Mouse (Mus musculus): Measurements from ENCODE around the gene Mmgt2.

The Mmgt2 gene

DNA sequence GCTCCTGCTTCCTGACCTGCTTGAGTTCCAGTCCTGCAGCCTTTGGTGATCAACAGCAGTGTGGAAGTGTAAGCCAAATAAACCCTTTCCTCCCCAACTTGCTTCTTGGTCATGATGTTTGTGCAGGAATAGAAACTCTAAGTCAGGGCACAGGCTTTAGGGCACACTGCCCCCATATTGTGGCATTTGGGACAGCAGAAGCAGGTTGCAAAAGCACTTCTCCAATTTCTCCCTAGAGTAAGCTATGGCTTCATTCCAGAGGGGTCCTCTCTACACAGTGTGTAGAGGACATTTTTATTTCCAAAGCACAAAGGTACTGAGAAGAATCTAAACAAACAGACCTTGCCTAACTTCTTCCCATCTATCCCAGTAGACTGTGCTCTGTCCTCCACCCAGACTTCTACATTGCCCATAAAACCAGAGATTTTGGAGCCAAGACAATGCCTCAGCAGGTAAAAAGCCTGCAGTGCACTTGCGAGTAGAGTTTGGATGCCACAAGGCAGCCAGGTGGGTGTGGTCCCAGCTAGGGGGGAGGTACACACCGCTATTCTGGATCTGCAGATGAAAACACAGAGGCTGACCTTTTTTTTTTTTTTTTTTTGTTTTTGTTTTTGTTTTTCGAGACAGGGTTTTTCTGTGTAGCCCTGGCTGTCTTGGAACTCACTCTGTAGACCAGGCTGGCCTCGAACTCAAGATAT is 26.7 kb upstream of the Mmgt2 start:
- no peak for DNase-seq (ENCODE audit: low spot score)

DNA sequence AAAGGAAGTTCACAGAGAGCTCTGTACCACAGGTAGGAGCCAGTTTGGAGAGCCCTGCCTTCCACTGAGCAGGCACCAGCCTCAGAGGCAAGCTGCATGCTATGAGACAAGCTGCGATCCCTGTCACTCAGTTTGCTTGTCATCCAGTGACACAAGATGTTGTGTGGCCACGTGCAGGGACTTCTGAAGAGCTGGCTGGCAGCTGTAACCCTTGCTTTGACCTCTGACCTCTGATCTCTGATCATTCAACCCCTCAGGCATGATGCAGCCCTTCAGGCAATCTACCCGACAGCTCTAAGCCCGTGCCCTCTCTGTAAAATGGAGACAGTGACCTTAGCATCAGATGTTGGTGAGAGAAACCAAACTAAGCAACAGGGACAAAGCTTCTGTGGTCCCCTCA is 25.6 kb upstream of the Mmgt2 start:
- DNase-seq (ENCODE audit: low spot score) = no peak

DNA sequence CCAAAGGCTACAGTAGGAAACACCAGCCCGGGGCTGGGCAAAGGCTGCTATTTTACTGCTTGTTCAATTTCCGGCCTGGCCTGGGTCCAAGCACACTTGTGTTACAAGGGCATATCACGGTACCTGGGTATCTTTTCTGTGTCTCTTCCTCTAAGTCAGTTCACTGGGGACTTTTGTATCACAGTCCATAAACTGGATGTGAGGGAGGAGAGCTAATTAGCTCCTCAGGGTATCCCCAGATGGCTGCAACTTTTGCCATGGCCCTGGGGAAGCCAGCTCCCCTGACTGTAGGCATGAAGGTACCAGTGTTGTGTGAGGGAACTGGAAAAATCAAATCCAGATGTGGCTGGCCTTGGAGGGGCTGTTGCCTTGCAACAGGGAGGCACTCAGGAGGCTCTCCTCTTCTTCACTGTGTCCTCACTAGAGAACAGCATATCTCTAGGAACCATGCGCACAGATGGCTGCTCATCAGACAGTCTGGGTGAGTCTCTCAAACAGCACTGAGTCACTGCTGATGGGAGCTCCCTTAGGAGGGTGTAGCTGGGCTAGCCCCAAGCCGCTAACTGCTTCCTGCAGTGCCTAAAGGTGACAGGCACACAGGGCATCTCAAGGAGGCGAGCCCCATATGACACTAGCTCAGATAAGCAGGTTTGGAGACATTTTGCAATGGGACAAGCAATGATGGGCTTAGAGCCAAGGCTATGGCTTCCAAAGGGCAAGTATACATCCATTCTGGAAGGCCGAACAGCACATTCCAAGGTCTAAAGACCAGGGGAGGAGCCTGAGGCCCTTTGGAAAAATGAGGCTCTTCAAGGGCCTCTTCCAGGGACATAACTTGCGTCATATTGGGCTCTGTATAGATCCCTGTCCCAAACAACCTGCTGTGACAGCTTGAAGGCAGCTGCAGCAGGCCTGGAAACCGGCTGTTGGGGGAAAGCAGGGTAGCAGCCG is 23.8 kb upstream of the Mmgt2 start:
- no peak for DNase-seq (ENCODE audit: low spot score)

DNA sequence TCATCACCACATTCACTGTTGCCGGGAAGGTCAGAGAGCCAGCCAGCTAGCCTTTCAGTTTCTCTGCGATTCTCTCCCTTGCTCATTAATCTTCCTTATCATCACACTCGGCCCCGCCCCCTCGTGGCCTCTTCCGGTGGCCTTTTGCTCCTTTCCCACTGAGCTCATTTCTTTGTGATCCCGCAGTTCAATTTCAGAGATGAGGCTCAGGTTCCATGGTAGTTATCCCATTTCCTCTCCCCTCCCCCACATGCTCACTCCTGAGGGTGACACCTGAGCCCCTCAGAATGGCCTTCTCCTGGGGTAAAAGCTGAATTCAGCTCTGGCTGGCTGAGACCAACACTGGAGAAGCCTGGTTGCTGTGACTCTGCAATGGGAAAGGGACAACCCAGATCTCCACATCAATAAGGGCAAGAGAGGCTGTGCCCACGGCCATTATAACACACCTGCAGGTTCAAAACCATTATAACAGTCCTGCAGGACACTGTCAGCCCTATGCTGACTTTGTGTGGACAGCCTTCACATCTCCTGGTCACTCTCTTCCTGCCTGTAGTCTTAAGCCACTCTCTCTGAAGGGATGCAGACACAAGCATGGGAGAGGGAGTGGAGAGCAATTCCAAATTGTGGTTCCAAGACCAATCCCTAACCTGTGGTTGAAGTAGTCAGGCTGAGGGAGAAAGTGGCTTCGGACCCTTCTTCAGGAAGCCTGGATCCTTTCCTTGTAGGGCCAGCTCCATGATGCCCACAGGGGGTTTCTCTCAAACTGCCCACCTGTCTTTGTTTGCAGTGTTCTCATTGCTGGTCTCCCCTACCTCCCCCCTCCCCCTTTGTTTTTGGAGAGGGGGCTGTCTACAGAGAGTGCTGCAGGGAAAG is 18.9 kb upstream of the Mmgt2 start:
- DNase-seq (ENCODE audit: low spot score) = no peak

DNA sequence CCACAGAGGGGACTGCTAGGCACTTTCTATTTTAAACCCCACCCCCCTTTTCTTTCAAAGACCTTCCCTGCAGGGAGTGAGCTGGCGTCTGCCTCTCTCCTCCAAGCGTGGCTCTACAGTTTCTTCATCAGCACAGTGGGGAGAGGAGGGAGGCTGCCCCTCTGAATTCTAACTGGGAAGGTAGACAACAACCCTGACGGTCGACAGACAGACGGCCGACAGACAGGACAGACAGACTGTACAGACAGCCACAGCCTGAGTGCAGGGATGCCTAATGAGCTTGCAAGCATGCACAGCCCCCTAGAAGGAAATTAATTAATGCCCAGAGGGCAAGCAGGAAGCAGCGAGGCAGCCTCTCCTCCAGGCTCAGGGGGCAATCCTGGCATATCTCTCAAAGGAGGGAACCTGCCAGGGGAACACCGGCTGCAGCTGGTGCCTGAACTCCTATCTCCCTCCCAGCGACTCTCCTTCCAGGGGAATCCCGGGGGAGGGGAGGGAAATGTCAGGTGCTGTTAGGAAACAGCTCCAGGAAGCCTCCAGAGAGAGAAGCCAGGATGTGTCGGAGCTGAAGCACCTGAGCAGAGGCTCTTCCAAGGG is 18.1 kb upstream of the Mmgt2 start:
- no peak for DNase-seq (ENCODE audit: low spot score)

DNA sequence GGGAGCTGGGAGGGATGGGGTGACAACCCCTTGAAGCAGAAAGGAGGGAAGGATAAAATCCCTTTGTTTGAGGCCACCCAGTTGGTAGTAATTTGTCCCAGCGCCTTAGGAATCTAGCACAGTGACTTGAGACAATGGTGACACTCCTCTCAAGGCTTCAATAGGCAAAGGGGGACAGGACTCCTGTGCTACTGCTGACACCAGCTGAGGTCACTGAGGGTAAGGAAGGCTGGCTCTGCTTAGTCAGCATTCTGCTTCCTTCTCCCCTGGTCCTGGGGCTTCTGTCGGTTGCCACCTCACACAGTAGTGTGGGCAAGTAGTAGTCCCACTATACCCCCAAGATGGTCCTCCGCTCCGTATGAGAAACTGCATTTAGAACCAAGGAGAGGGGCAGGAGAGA is 17.3 kb upstream of the Mmgt2 start:
- DNase-seq (ENCODE audit: low spot score) = no peak

DNA sequence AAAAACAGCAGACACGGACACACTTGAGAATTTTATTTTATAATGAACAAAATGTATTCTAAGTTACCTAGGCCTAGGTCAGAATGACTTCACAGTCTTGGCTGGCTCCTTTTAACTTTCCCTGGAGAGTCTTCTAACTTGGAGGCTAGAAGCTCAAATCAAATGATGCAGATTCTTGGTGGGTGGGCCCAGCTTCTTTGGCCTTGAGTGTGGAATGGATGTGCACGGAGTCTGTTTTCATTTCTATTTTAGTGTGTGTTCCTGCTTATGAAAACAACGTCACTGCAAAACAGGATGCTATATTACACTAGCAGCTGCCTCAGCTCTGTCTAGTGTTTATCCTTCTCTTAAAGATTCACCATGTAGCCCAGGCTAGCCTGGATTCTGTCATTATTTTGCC is 13.1 kb upstream of the Mmgt2 start:
- DNase-seq (ENCODE audit: low spot score) = no peak

DNA sequence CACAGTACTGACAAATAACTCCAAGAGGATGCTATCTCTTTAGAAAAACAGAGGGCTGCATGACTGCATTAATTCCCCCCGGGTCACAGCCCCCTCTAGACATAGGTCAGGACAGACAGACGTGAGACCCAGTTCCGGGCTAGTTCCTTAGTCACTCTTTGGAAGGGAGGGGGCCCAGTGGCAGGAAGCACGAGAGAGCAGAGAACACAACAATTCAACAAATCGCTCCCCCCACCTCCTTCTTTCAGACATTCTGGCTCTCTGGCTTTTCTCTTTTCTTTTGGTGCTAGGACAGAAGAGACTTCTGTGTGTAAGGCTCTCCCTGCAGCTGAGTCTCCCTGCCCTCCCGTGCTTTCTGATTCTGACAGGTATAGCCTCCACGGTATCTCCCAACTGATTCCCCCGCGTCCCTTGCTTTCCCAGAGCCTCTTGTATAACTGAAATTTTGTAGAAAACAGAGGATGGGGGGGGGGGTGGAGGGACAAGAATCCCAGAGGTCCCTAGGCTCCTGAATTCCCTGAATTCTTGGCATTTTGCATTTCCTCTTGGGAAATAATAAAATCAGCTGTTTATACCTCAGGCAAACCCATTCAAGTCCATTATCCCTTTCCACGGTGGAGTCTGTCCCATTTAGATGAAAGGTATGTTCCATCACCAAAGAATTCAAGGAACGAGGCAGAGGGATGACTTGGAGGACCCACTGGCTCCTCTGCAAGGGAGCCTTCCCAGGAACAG is 12.2 kb upstream of the Mmgt2 start:
- no peak for DNase-seq (ENCODE audit: low spot score)

DNA sequence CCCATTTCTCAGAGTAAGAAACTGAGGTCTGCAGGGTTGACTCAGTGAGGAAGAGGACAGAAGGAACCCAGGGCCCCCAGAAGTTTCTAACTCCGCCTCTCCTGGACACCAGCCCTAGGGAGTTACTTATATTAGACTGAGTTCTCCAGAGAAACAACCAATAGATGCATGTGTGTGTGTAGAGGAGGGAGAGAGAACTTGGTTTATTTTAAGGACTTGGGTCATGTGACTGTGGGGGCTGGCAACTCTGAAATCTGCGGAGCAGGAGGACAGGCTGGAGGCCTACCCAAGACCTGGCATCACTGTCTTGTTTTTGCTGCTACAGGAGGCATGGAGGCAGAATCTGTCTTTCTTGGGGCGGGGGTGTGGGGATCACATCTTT is 11.6 kb upstream of the Mmgt2 start:
- no peak for DNase-seq (ENCODE audit: low spot score)

DNA sequence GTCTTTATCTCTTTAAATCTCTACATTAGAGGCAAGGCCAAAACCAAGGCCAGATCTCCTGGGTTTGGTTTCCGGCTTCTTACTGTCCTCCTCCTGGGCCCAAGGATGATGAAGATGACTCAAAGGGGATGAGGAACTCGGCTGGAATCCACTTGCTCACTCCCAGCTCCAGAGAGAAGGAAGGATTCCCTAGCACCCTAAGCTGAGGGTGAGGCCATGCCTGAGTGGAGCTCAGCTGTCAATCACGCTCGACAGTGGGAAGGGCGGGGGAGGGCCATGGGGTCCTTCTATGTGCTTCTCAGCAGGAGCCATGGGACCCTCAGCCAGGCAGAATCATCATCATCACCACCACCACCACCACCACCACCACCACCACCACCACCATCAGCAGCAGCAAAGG is 11.1 kb upstream of the Mmgt2 start:
- no peak for DNase-seq (ENCODE audit: low spot score)

DNA sequence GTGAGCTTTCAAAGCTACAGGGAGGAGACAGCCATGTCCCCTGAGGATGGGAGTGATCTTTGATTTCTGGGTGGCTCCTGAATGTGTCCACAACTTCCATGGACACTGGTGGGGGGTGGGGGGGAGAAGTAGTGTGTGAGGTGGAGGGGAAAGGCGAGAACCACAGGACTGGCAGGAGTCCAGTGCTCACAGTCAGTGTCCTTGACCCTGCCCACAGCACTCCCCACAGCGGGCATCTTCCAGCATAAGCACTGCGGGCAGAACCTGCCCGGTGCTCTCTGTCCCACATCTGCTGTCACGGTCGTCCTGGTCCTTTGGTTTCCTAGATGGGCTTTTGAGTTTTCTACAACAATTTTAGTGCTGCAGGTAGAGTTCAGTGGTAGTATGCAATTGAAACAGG is 10.7 kb upstream of the Mmgt2 start:
- no peak for DNase-seq (ENCODE audit: low spot score)

DNA sequence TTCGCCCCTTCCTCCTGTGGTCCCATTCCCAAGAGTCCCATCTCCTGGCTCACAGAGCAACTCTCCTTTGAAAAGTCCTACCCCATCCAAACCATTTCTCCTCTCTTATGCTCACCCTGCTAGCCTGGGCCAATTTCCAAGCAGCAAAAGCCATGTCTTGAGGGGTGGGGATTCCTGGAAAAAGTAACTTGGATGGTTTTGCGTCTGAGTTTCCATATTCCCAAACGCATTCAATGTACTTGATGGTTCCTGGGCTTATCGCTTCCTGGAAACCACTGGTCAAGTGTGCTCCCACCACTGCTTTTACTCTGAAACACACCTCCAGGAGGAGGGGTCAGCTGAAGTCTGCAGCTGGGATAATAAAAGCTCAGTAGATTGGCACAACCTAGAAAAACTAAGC is 10.1 kb upstream of the Mmgt2 start:
- no peak for DNase-seq (ENCODE audit: low spot score)

DNA sequence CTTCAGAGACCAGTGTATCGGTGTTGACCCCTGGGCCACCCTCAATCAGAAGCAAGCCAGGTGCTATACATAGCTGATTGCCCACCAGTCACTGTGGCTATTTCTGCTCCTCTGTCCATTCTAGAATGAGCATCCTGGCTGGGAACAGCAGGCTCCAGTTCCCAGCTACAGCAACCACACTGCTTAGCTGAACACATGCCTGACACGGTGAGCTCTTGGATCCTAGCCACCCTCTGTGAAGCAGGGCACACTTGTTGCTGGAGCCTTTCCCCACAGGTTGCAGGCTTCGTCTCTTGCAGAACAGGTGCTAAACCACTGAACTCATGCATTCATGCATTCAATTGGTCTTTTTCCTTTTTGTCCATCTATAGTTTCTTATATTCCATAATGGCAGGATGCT is 8.1 kb upstream of the Mmgt2 start:
- DNase-seq (ENCODE audit: low spot score) = no peak

DNA sequence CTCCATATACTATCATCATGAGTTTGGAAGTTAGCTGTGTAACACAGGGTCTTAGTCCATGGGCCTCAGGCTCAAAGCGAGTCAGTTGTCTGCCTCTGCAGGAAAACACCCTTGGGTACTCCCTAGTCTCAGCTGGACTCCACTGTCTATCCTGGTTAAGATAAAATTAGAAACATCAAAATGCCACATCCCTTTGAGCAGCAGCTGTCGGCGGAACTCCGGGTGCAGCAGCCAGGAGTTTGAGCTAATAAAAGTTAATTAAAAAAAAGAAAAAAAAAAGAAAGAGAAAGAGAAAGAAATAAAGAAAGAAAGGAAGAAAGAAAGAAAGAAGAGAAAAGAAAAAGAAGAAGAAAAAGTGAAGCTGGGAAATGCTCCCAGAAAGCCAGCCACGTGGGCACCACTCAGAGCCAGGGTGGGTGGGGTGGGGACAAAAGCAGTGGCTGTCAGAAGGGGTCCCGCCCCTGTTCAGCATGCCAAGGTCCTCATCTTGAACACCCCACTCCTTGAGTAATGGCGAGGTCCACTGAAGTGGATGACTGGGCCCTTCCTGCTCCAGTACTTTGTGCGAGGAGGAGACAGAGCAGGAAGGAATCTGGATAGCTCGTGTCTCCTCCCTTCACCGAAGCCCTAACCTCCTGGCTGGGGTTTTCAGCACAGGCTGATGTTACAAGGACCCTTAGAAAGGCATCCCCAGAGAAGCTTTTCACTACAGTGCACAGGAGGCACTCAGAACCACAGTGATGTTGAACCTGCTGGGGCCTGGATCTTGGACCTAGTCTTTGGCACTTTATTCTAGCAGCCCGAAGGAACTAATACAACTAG is 6.2 kb upstream of the Mmgt2 start:
- no peak for DNase-seq (ENCODE audit: low spot score)

DNA sequence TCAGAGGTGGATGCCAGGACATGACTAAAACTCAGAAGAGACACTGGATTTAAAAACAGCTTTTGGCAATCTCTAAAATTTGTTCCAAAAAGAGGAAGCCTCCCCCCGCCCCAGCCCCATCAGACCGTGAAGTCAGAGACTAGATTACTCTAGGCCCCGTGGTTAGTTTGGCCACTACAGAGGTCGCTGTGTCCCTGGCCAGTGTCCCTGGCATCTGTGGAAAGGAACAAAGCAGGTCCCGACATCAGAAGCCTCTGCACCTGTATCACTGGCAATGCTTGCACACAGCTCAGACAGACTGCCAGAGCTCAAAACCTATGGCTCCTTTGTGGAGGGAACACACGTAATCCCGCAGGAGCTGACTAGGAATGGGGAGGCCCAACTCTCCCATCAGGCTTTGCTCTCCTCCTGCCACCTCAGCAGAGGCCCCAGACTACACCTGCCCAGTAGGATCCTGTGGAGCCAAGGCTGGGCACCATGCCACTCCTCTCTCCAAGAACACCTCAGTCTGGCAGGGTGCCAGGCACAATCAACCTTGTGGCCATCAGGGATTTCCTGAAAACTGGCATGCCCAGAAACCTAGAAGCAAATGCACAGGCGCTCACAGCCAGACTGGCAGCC is 5.3 kb upstream of the Mmgt2 start:
- no peak for DNase-seq (ENCODE audit: low spot score)

DNA sequence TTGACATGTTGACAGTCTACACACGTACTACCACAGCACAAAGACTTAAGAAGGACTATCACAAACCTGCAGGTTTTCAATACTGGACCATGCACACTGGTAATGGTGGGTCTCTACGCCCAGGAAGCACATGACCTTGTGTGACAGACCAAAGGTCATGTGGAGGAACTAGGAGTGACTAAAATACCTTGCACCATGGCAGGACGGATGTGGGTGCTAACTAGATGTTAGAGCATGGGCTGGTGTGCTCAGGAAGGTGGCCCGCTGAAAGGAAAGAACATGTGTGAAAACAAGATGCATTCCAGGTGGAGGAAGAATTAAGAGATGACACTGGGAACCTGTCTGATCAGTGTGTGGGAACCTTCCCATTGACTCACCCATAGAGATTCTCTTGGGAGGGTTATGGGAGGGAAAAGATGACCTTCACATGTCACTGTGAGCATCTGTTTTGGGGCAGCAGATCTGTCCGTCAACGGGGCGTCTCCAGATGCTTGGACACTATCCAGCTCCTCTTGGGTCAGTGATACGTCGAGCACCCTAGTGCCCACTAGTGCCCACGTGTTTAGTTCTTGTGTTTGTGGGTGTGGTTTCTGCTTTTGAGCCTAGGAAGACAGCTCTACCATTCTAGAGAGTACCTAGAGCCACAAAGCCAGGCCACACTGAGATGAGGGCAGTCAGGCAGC is 4.6 kb upstream of the Mmgt2 start:
- no peak for DNase-seq (ENCODE audit: low spot score)

DNA sequence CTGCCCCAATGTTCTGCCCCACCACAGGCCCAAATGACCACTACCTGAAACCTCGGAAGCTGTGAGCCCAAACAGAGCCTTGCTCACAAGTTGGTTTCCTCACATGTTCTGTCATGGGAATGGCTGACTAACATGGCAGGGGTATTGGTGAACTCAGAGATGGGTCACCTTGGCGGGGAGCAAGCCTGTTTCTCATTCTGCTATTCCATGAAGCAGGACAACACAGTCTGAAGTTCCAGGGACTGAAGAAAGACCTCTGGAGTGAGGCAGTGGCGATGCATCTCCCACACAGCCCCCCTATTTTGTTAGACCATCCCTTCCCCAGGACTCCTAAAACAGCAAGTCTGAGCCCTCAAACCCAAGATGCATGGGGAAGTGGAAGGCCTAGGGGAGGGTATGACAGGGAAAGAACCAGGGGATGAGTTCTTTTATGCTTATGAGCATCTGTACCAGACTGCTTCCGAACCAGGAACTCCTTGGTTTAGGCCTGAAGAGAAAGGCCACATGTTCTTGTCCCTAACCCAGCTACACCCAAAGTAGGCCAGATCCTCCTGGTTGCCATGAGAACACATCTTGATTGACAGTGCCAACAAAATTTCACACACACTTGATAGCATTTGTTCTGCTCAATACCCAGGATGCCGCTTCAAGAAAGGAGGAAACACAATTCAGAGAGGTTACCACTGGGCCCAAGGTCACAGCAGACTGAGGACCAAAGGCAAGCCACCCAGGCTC is 3.7 kb upstream of the Mmgt2 start:
- DNase-seq (ENCODE audit: low spot score) = no peak

DNA sequence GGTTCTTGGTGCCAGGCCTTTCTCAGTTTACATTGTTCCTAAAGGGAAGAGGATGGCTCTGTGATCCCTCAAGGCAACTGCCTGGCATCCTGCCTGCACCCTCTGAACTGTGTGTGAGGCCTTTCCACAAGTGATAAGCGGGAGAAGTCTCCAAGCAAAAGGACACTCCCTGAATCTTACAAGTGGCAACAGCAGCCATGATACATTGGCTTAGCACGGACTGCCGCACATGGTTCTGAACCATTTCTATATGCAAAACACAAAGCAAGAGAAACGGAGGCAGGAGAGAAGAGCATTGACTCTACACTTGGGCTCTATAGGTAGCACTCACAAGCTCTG is 3.2 kb upstream of the Mmgt2 start:
- DNase-seq (ENCODE audit: low spot score) = no peak

All from layer of hippocampus, adult 9-10 months (tissue).